In genomic region chr9:31282536-31282935, GRCm38 (mm10) we compare ENCODE assay signal across 10 mouse cellular contexts. TPM values are rescaled to one million over a fixed set of nuclear protein-coding genes. Genes with fewer than 3 reads are reported as not detected.
DNase-seq lines count a peak whose midpoint lies in the region; ATAC-seq lines count a peak whose summit lies in the region.
"Had no signal": no experiment of that assay in that cellular context is flagged by ENCODE, and none has a peak within 500 bp of the region (broad histone marks: within the 10 kb centered on the region; RNA-seq: fewer than 3 reads in every experiment).

No protein-coding gene starts in this region.

- H3K4me1 ChIP-seq in erythroblast, embryonic 14.5 days (ENCODE audit: control insufficient read depth) = peaks cover 76% of the 10 kb centered on the region
- H3K4me1 ChIP-seq in hindbrain, embryonic 14.5 days (replicated peaks; ENCODE audit: control insufficient read depth, insufficient read depth, low read length) = peaks cover 16% of the 10 kb centered on the region
- H3K4me1 ChIP-seq in midbrain, embryonic 16.5 days (ENCODE audit: control insufficient read depth, insufficient read depth, low read length) = peaks cover 22% of the 10 kb centered on the region

- peaks cover 34% of the 10 kb centered on the region for H3K36me3 ChIP-seq in erythroblast, embryonic 14.5 days (ENCODE audit: control insufficient read depth)
- H3K36me3 ChIP-seq in hindbrain, embryonic 14.5 days (replicated peaks; ENCODE audit: control insufficient read depth, insufficient read depth) = no peaks in the 10 kb centered on the region
- no peaks in the 10 kb centered on the region for H3K36me3 ChIP-seq in midbrain, embryonic 16.5 days (ENCODE audit: control insufficient read depth, insufficient read depth, low read length)

- no peaks in the 10 kb centered on the region for H3K9me3 ChIP-seq in erythroblast, embryonic 14.5 days (ENCODE audit: control insufficient read depth, low read length)
- no peaks in the 10 kb centered on the region for H3K9me3 ChIP-seq in hindbrain, embryonic 14.5 days (ENCODE audit: control insufficient read depth, low read length)
- no peaks in the 10 kb centered on the region for H3K9me3 ChIP-seq in midbrain, embryonic 16.5 days (replicated peaks; ENCODE audit: control insufficient read depth, low read length, poor library complexity, severe bottlenecking)

- peak overlapping the region; percentile 100 for H3K27ac ChIP-seq in hindbrain, embryonic 14.5 days
- peak overlapping the region; percentile 70 for H3K27ac ChIP-seq in midbrain, embryonic 16.5 days (ENCODE audit: low read length)

- no peak for ATAC-seq in erythroblast, adult 5-6 weeks (replicated peaks; ENCODE audit: low FRiP score, poor library complexity, severe bottlenecking)
- ATAC-seq in hindbrain, embryonic 14.5 days (ENCODE audit: low FRiP score) = no peak
- no peak for ATAC-seq in midbrain, embryonic 16.5 days
- ATAC-seq in megakaryocyte-erythroid progenitor cell, adult 5-6 weeks (replicated peaks; ENCODE audit: low FRiP score, low TSS enrichment, poor library complexity, severe bottlenecking) = no peak

- 22% methylated on average over 4 of the region's 4 CpGs for WGBS in hindbrain, embryonic 14.5 days
- WGBS in midbrain, embryonic 16.5 days = 5% methylated on average over 4 of the region's 4 CpGs

- peak overlapping the region; percentile 95 for H3K4me3 ChIP-seq in erythroblast, embryonic 14.5 days (replicated peaks)
- peak overlapping the region; percentile 74 for H3K4me3 ChIP-seq in hindbrain, embryonic 14.5 days (replicated peaks; ENCODE audit: low read length)
- peak overlapping the region; percentile 17 for H3K4me3 ChIP-seq in midbrain, embryonic 16.5 days (ENCODE audit: low read depth, low read length)

- peak overlapping the region; percentile 97 for H3K9ac ChIP-seq in hindbrain, embryonic 14.5 days
- H3K9ac ChIP-seq in midbrain, embryonic 16.5 days (ENCODE audit: low read depth, low read length) = peak overlapping the region; percentile 42

- H3K4me2 ChIP-seq in hindbrain, embryonic 14.5 days (replicated peaks) = peak overlapping the region; percentile 76
- H3K4me2 ChIP-seq in midbrain, embryonic 16.5 days (ENCODE audit: low read length) = peak overlapping the region; percentile 80

- DNase-seq in embryo, embryonic 10 days (ENCODE audit: low spot score) = peak; percentile 32
- no peak for DNase-seq in hindbrain, embryonic 14.5 days (ENCODE audit: low spot score)
- no peak for DNase-seq in adipocyte (ENCODE audit: low spot score)
- DNase-seq in kidney, postnatal 10 days = no peak
- DNase-seq: adrenal gland, postnatal 14 days; kidney, postnatal 36 days had no signal

- H3K27me3 ChIP-seq in erythroblast, embryonic 14.5 days (ENCODE audit: control insufficient read depth) = no peaks in the 10 kb centered on the region
- no peaks in the 10 kb centered on the region for H3K27me3 ChIP-seq in hindbrain, embryonic 14.5 days (ENCODE audit: control insufficient read depth, insufficient read depth, low read length)
- no peaks in the 10 kb centered on the region for H3K27me3 ChIP-seq in midbrain, embryonic 16.5 days (ENCODE audit: control insufficient read depth, insufficient read depth, low read depth, low read length)

RNA-seq across cellular contexts. Expression of gene Prdm10, which starts 2.2 kb away (rescaled TPM):
- 0.16 and 0.29 TPM in 2 replicates for polyA plus RNA-seq in erythroblast, embryonic 14.5 days (2012)
- 4.2 and 9.2 TPM in 2 replicates for total RNA-seq in erythroblast, adult 5-6 weeks (2015; ENCODE audit: low replicate concordance)
- 7.1 and 17.3 TPM in 2 replicates for total RNA-seq in erythroblast, adult 5-6 weeks (2017; ENCODE audit: low replicate concordance)
- polyA plus RNA-seq in hindbrain, embryonic 14.5 days (2014; fragmentation: Nextera tagmentation; extraction: Ambion mirVana) = 7.9 and 9.7 TPM in 2 replicates
- polyA plus RNA-seq in midbrain, embryonic 16.5 days (2015; fragmentation: Nextera tagmentation; extraction: Ambion mirVana) = 9.4 and 9.6 TPM in 2 replicates
- total RNA-seq in megakaryocyte-erythroid progenitor cell, adult 5-6 weeks (2014; fragmentation: Nextera tagmentation) = 14.0 and 20.2 TPM in 2 replicates
- total RNA-seq in megakaryocyte-erythroid progenitor cell, adult 5-6 weeks (2017) = 8.8 and 10.1 TPM in 2 replicates

Comparison
In these comparisons a context has a peak if more than half of its experiments do, and no peak if none do; other contexts are left out.
1. H3K4me3 ChIP-seq: peak in every context shown above with its lines; median percentile 95 in erythroblast, embryonic 14.5 days; 74 in hindbrain, embryonic 14.5 days; 17 in midbrain, embryonic 16.5 days.